Mouse (Mus musculus): Measurements from ENCODE around the gene Pard6a. TPM values are rescaled to one million over a fixed set of nuclear protein-coding genes. Genes with fewer than 3 reads are reported as not detected.

Pard6a gene
- total and polyA plus RNA-seq, 2 experiments from 2014 or later = 73.4 to 99.3 TPM

- Histone ChIP-seq H3K4me2 (ENCODE audit: low read depth, low read length, poor library complexity, severe bottlenecking) (no peak overlapping the region), H3K9ac (replicated peaks; ENCODE audit: low read length, poor library complexity, severe bottlenecking) (no peak overlapping the region), H3K4me1 (ENCODE audit: insufficient read depth, low read length) (no peaks in the 10 kb centered on the region), H3K27ac (ENCODE audit: low read depth, low read length) (no peak overlapping the region), H3K36me3 (ENCODE audit: insufficient read depth, low read length) (peaks cover 26% of the 10 kb centered on the region), H3K9me3 (ENCODE audit: low read length) (no peaks in the 10 kb centered on the region), H3K27me3 (ENCODE audit: insufficient read depth, low read length) (no peaks in the 10 kb centered on the region), H3K4me3 (ENCODE audit: low read depth, low read length) (no peak overlapping the region)
- no peak for ATAC-seq (ENCODE audit: low FRiP score)
- 94% methylated on average over 9 of the region's 9 CpGs for WGBS
- DNase-seq (ENCODE audit: low spot score) = no peak
- no peak for TF ChIP-seq CTCF (IDR thresholded peaks at IDR 0.05)
These were observed 21.9 kb downstream of the Pard6a start for GRCm38 (mm10) chr8:105722861-105723260.

- Histone ChIP-seq H3K27me3 (ENCODE audit: insufficient read depth, low read length) (no peaks in the 10 kb centered on the region), H3K36me3 (ENCODE audit: insufficient read depth, low read length) (peaks cover 30% of the 10 kb centered on the region), H3K4me2 (ENCODE audit: low read depth, low read length, poor library complexity, severe bottlenecking) (no peak overlapping the region), H3K27ac (ENCODE audit: low read depth, low read length) (no peak overlapping the region), H3K4me1 (ENCODE audit: insufficient read depth, low read length) (no peaks in the 10 kb centered on the region), H3K9me3 (ENCODE audit: low read length) (no peaks in the 10 kb centered on the region), H3K9ac (replicated peaks; ENCODE audit: low read length, poor library complexity, severe bottlenecking) (no peak overlapping the region), H3K4me3 (ENCODE audit: low read depth, low read length) (no peak overlapping the region)
- ATAC-seq (ENCODE audit: low FRiP score) (no peak), DNase-seq (ENCODE audit: low spot score) (no peak)
- TF ChIP-seq CTCF (IDR thresholded peaks at IDR 0.05) = no peak
- WGBS = 87% methylated on average over 5 of the region's 5 CpGs
These were observed 24.8 kb downstream of the Pard6a start for GRCm38 (mm10) chr8:105725726-105726125.

- peaks cover 33% of the 10 kb centered on the region for H3K36me3 ChIP-seq (ENCODE audit: insufficient read depth, low read length)
- H3K27ac ChIP-seq (ENCODE audit: low read depth, low read length) = 0 out of 2 replicates have a peak overlapping the region, but pooled peaks have one; percentile 3
- no peaks in the 10 kb centered on the region for H3K4me1 ChIP-seq (ENCODE audit: insufficient read depth, low read length)
- H3K9ac ChIP-seq (replicated peaks; ENCODE audit: low read length, poor library complexity, severe bottlenecking) = no peak overlapping the region
- no peaks in the 10 kb centered on the region for H3K9me3 ChIP-seq (ENCODE audit: low read length)
- no peaks in the 10 kb centered on the region for H3K27me3 ChIP-seq (ENCODE audit: insufficient read depth, low read length)
- no peak overlapping the region for H3K4me2 ChIP-seq (ENCODE audit: low read depth, low read length, poor library complexity, severe bottlenecking)
- no peak for ATAC-seq (ENCODE audit: low FRiP score)
- no peak for TF ChIP-seq CTCF (IDR thresholded peaks at IDR 0.05)
- DNase-seq (ENCODE audit: low spot score) = no peak
- WGBS = 90% methylated on average over 18 of the region's 18 CpGs
- no peak overlapping the region for H3K4me3 ChIP-seq (ENCODE audit: low read depth, low read length)
These were observed 26.6 kb downstream of the Pard6a start for GRCm38 (mm10) chr8:105727397-105728124.

GRCm38 (mm10) chr8:105732186-105732585, 31.2 kb downstream of the Pard6a start:
- H3K9me3 ChIP-seq (ENCODE audit: low read length) = no peaks in the 10 kb centered on the region
- no peak overlapping the region for H3K27ac ChIP-seq (ENCODE audit: low read depth, low read length)
- no peak for ATAC-seq (ENCODE audit: low FRiP score)
- no peak for DNase-seq (ENCODE audit: low spot score)
- H3K36me3 ChIP-seq (ENCODE audit: insufficient read depth, low read length) = peaks cover 14% of the 10 kb centered on the region
- H3K9ac ChIP-seq (replicated peaks; ENCODE audit: low read length, poor library complexity, severe bottlenecking) = no peak overlapping the region
- no peak overlapping the region for H3K4me3 ChIP-seq (ENCODE audit: low read depth, low read length)
- no peaks in the 10 kb centered on the region for H3K4me1 ChIP-seq (ENCODE audit: insufficient read depth, low read length)
- WGBS = 93% methylated on average over 5 of the region's 5 CpGs
- H3K4me2 ChIP-seq (ENCODE audit: low read depth, low read length, poor library complexity, severe bottlenecking) = no peak overlapping the region
- TF ChIP-seq CTCF (IDR thresholded peaks at IDR 0.05) = no peak
- no peaks in the 10 kb centered on the region for H3K27me3 ChIP-seq (ENCODE audit: insufficient read depth, low read length)

- Histone ChIP-seq H3K27me3 (ENCODE audit: insufficient read depth, low read length) (no peaks in the 10 kb centered on the region), H3K27ac (ENCODE audit: low read depth, low read length) (no peak overlapping the region), H3K4me2 (ENCODE audit: low read depth, low read length, poor library complexity, severe bottlenecking) (no peak overlapping the region), H3K4me1 (ENCODE audit: insufficient read depth, low read length) (no peaks in the 10 kb centered on the region), H3K9me3 (ENCODE audit: low read length) (no peaks in the 10 kb centered on the region), H3K4me3 (ENCODE audit: low read depth, low read length) (no peak overlapping the region), H3K9ac (replicated peaks; ENCODE audit: low read length, poor library complexity, severe bottlenecking) (no peak overlapping the region), H3K36me3 (ENCODE audit: insufficient read depth, low read length) (no peaks in the 10 kb centered on the region)
- WGBS = 92% methylated on average over 5 of the region's 5 CpGs
- DNase-seq (ENCODE audit: low spot score) = no peak
- ATAC-seq (ENCODE audit: low FRiP score) = no peak
- no peak for TF ChIP-seq CTCF (IDR thresholded peaks at IDR 0.05)
These were observed 38.3 kb downstream of the Pard6a start for GRCm38 (mm10) chr8:105739216-105739615.

GRCm38 (mm10) chr8:105743301-105743700, 42.4 kb downstream of the Pard6a start:
- Histone ChIP-seq H3K36me3 (ENCODE audit: insufficient read depth, low read length) (no peaks in the 10 kb centered on the region), H3K27ac (ENCODE audit: low read depth, low read length) (no peak overlapping the region), H3K9ac (replicated peaks; ENCODE audit: low read length, poor library complexity, severe bottlenecking) (no peak overlapping the region), H3K9me3 (ENCODE audit: low read length) (no peaks in the 10 kb centered on the region), H3K27me3 (ENCODE audit: insufficient read depth, low read length) (no peaks in the 10 kb centered on the region), H3K4me2 (ENCODE audit: low read depth, low read length, poor library complexity, severe bottlenecking) (no peak overlapping the region), H3K4me3 (ENCODE audit: low read depth, low read length) (no peak overlapping the region), H3K4me1 (ENCODE audit: insufficient read depth, low read length) (no peaks in the 10 kb centered on the region)
- DNase-seq (ENCODE audit: low spot score) (no peak), ATAC-seq (ENCODE audit: low FRiP score) (no peak)
- TF ChIP-seq CTCF (IDR thresholded peaks at IDR 0.05) = no peak
- 95% methylated on average over 4 of the region's 4 CpGs for WGBS
